Mouse (Mus musculus): ENCODE data around the gene Tns2. TPM values are rescaled to one million over a fixed set of nuclear protein-coding genes. Genes with fewer than 3 reads are reported as not detected.

The Tns2 gene
- polyA plus RNA-seq, 1 experiment from 2014 or later: 11.9 TPM

DNA sequence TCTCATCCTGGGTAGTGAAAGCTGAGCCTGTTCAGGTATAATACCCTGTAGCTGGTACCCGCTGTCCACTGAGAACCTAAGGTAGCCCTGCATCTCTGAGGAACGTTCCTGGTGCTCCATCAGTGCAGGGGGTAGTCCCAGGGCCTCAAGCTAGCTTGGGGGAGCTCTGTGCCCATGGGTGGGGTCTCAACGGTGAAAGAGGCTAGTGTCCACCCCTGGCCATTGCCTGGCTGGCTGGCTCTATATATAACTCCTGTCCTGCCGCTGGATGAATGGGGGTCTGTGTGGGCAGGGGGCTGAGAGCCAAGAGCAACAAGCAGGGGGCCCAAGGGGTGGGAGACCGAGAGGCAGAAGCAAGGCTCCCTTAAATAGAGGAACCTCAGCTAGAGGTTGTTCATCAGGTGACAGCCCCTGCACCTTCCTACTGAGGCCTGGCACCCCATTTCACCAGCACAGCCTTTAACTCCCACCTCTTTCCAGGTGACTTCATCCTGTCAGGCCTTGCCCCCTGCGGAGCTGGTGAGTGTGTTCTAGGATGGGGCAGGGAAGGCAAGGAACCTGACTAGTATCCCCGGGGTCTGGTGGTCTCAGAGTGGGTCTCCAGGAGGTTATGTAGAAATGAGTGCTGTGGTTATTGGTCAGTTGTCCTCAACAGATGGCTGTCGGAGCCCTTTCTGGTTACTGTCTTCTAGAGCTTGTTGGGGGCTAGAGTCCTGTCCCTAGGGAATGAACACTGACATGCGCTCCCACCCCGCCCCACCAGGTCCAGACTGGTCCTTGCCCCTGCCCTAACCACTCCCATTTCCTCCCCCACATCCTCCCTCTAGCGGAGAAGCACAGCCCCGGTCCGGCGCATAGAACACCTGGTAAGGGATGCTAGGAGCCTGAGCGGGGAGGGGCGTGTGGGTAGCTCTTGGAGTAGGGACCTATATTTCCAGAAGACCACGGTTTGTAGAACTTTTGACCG, 5.8 kb downstream of the Tns2 start:
- 48% methylated on average over 18 of the region's 18 CpGs for WGBS
- Histone ChIP-seq H3K9me3 (ENCODE audit: control insufficient read depth, low read length) (no peaks in the 10 kb centered on the region), H3K27me3 (ENCODE audit: control insufficient read depth, insufficient read depth, low read length) (no peaks in the 10 kb centered on the region), H3K4me2 (replicated peaks; ENCODE audit: low read depth) (no peak overlapping the region; the same call in 1 of the 2 replicates), H3K36me3 (ENCODE audit: control insufficient read depth, insufficient read depth, low read length) (peaks cover 19% of the 10 kb centered on the region; the same call in 1 of the 2 replicates), H3K9ac (ENCODE audit: low read length) (no peak overlapping the region), H3K27ac (replicated peaks) (peak overlapping the region; percentile 5; the same call in 1 of the 2 replicates), H3K4me1 (replicated peaks; ENCODE audit: control insufficient read depth, insufficient read depth) (peaks cover 18% of the 10 kb centered on the region), H3K4me3 (ENCODE audit: low read depth, low read length) (no peak overlapping the region)
- DNase-seq (ENCODE audit: low spot score) (peak; percentile 53), ATAC-seq (ENCODE audit: low FRiP score, low TSS enrichment) (no peak)
- TF ChIP-seq CTCF (IDR thresholded peaks at IDR 0.05; ENCODE audit: low read depth) (peak; percentile 48), EP300 (optimal IDR thresholded peaks at IDR 0.05) (no peak)

DNA sequence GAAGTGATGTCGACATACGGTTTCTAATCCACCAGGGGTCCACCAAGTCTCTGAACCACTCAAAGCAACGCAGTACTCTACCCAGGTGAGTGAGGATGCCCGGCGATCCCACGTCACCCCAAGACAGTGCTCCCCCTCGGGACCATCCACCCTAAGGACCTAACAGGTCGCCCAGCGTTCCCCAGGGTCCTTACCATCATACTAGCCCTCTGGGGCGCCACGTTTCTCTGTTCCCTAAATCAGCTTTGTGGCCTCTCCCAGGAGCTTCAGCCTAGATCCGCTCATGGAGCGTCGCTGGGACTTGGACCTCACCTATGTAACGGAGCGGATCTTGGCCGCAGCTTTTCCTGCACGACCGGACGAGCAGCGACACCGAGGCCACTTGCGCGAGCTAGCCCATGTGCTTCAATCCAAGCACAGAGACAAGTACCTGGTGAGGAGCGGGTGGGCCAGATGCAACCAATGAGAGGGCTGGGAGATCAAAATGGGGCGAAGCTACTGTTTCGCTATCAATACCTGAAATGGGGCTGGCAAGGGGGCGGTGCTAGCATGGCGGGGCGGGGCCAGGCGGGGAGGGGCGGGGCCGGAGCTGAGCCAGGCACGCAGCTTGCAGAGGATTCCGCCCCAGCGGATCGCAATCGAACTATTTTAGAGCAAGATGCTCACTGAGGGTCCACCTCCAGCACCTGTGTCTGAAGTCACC, 6.7 kb downstream of the Tns2 start:
- no peak overlapping the region for H3K27ac ChIP-seq (replicated peaks)
- WGBS: 33% methylated on average over 38 of the region's 38 CpGs
- H3K36me3 ChIP-seq (ENCODE audit: control insufficient read depth, insufficient read depth, low read length): peaks cover 25% of the 10 kb centered on the region; the same call in 1 of the 2 replicates
- TF ChIP-seq EP300 (optimal IDR thresholded peaks at IDR 0.05): no peak
- no peak for TF ChIP-seq CTCF (IDR thresholded peaks at IDR 0.05; ENCODE audit: low read depth)
- peak overlapping the region; percentile 14 for H3K4me3 ChIP-seq (ENCODE audit: low read depth, low read length)
- peak overlapping the region; percentile 50 for H3K4me2 ChIP-seq (replicated peaks; ENCODE audit: low read depth)
- peaks cover 14% of the 10 kb centered on the region for H3K4me1 ChIP-seq (replicated peaks; ENCODE audit: control insufficient read depth, insufficient read depth)
- H3K9me3 ChIP-seq (ENCODE audit: control insufficient read depth, low read length): no peaks in the 10 kb centered on the region
- no peaks in the 10 kb centered on the region for H3K27me3 ChIP-seq (ENCODE audit: control insufficient read depth, insufficient read depth, low read length)
- no peak overlapping the region for H3K9ac ChIP-seq (ENCODE audit: low read length)
- DNase-seq (ENCODE audit: low spot score) (peak; percentile 83), ATAC-seq (ENCODE audit: low FRiP score, low TSS enrichment) (no peak)

- Histone ChIP-seq H3K4me3 (ENCODE audit: low read depth, low read length) (no peak overlapping the region), H3K4me2 (replicated peaks; ENCODE audit: low read depth) (no peak overlapping the region), H3K27me3 (ENCODE audit: control insufficient read depth, insufficient read depth, low read length) (no peaks in the 10 kb centered on the region), H3K36me3 (ENCODE audit: control insufficient read depth, insufficient read depth, low read length) (peaks cover 30% of the 10 kb centered on the region), H3K9ac (ENCODE audit: low read length) (no peak overlapping the region), H3K27ac (replicated peaks) (no peak overlapping the region; the same call in 1 of the 2 replicates), H3K9me3 (ENCODE audit: control insufficient read depth, low read length) (no peaks in the 10 kb centered on the region), H3K4me1 (replicated peaks; ENCODE audit: control insufficient read depth, insufficient read depth) (peaks cover 14% of the 10 kb centered on the region)
- WGBS: 43% methylated on average over 13 of the region's 13 CpGs
- TF ChIP-seq CTCF (IDR thresholded peaks at IDR 0.05; ENCODE audit: low read depth) (peak; percentile 85), EP300 (optimal IDR thresholded peaks at IDR 0.05) (no peak)
- ATAC-seq (ENCODE audit: low FRiP score, low TSS enrichment) (no peak), DNase-seq (ENCODE audit: low spot score) (peak; percentile 80)
These were observed 7.7 kb downstream of the Tns2 start for GRCm38 (mm10) chr15:102107689-102108573.

DNA sequence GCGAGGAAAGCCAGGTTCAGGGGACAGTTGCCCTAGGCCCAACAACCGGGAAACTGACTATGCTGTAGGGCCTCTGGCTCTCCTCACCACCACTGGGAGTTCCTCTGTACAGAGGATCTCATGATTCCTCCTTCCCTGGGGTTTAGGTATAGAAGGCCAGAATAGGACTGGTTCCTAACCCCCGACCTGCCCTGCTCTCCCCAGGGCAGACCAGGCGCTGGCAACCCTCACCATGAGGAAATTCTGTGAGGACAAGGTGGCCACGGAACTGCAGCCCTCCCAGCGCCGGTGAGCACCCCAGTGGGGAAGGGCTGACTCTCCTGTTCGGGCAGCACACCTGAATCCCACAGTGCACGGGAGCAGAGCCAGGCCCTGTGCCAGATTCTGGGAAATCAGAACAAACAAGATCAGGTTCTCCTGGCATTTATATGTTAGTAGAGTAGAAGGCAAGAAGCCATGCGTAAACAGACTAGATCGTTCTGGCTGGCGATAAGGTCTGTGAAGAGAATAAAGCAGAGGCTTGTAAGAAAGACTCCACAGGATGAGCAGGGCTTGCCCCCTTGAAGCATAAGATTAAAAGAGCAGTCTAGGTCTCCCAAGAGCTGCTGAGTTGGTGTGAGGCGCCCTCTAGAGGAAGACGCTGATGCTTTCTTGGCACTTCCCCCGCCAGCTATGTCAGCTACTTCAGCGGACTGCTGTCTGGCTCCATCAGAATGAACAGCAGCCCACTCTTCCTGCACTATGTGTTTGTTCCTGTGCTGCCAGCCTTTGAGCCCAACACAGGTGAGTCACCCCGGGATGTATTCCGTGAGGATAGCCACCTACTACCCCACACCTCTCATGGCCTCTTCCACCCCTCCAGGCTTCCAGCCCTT, 8.7 kb downstream of the Tns2 start:
- Histone ChIP-seq H3K4me2 (replicated peaks; ENCODE audit: low read depth) (no peak overlapping the region), H3K4me1 (replicated peaks; ENCODE audit: control insufficient read depth, insufficient read depth) (peaks cover 14% of the 10 kb centered on the region), H3K27ac (replicated peaks) (peak overlapping the region; percentile 25; the same call in 1 of the 2 replicates), H3K4me3 (ENCODE audit: low read depth, low read length) (no peak overlapping the region), H3K36me3 (ENCODE audit: control insufficient read depth, insufficient read depth, low read length) (peaks cover 34% of the 10 kb centered on the region), H3K9ac (ENCODE audit: low read length) (no peak overlapping the region), H3K9me3 (ENCODE audit: control insufficient read depth, low read length) (no peaks in the 10 kb centered on the region), H3K27me3 (ENCODE audit: control insufficient read depth, insufficient read depth, low read length) (no peaks in the 10 kb centered on the region)
- TF ChIP-seq EP300 (optimal IDR thresholded peaks at IDR 0.05) (no peak), CTCF (IDR thresholded peaks at IDR 0.05; ENCODE audit: low read depth) (peak; percentile 87)
- 43% methylated on average over 18 of the region's 18 CpGs for WGBS
- peak; percentile 84 for DNase-seq (ENCODE audit: low spot score)
- ATAC-seq (ENCODE audit: low FRiP score, low TSS enrichment): peak; percentile 24
